Mouse (Mus musculus): ENCODE data around the gene Thg1l.

DNA sequence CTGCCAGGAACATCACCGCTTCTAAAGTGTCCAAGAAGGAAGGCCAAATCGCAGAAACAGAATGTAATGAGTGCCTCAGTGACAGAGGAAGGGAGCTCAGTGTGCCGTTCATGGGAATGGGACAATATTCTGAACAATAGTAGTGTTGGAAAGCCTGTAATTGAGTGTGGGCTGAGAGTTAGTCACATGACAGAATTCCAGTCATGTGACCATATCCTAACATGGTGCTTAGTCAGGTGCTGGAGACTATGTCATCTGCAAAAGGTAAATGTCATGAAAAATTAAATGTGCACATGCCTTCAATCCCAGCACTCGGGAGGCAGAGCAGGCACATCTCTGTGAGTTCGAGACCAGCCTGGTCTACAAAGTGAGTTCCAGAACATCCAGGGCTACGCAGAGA lies 37.3 kb downstream of the Thg1l start:
- TF ChIP-seq POLR2A (IDR thresholded peaks at IDR 0.05; ENCODE audit: borderline replicate concordance, extremely low read depth, insufficient read depth, insufficient read length, poor library complexity, severe bottlenecking) = no peak
- no peak for TF ChIP-seq CTCF (IDR thresholded peaks at IDR 0.05; ENCODE audit: borderline replicate concordance, extremely low read depth, insufficient read depth, insufficient read length)
